Mouse (Mus musculus) liver, postnatal 0 days (tissue): ENCODE measurements at regions not wholly inside any gene's neighbourhood (a gene's known extent, or its start where the extent isn't known, plus 50 kb on each side); places are given as distances from the start of the nearest gene placed in this dataset.

ENCODE experiments used
- CTCF ChIP-seq: sonication (generic); IDR thresholded peaks from 2 replicates; pipeline ENCODE4 v1.5.1; 2016; ENCODE audit warnings: antibody characterized with exemption, low read depth
- EP300 ChIP-seq: IDR thresholded peaks from 2 replicates; pipeline ENCODE4 v1.6.1; 2016; ENCODE audit warnings: antibody characterized with exemption, low read depth, mild to moderate bottlenecking

DNA sequence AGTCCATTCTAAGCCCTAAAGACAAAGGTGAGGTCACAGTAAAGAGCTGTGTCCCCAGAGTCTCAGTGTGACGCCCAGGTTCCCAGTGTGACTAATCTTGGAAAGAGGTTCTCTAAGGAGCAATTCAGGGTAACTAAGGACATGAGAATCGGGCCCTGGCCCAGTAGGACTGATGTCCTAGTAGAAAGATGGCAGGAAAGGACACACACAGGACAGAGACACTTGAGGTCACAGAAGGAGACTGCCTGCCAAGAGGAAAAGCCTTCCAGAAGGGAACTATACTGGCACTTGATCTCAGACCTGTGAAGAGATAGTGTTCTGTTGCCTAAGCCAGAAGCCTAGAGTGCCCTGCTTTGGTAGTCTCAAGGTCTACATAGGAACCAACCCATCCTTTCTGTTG, 113.1 kb downstream of the Irs2 start:
- TF ChIP-seq CTCF (no peak), EP300 (no peak)
